Mouse (Mus musculus) Patski (cell line): ENCODE results near the gene AL732309.1. TPM values are rescaled to one million over a fixed set of nuclear protein-coding genes. Genes with fewer than 3 reads are reported as not detected.
A peak's percentile ranks its signal among the peaks of the same experiment; 100 is the strongest.

Experiments used
- ATAC-seq: fragments of 100-300 bp; one replicate; pipeline ENCODE4 v1.8.0; 2021
- CTCF ChIA-PET: fragments of 350-600 bp; sonication (Branson Sonifier 250); formaldehyde crosslinking; loops from one replicate; lab custom pipeline; 2022; ENCODE audit warnings: inconsistent platforms; lab: Charles Lee
- POLR2A ChIA-PET: fragments of 350-600 bp; sonication (Branson Sonifier 250); formaldehyde crosslinking; loops from one replicate; lab custom pipeline; 2022; ENCODE audit warnings: antibody characterized with exemption, inconsistent platforms; lab: Charles Lee
- DNase-seq: peaks from one replicate; pipeline ENCODE4 v3.0.0-alpha.2; 2011; ENCODE audit warnings: low read depth, low spot score
- H3K27me3 ChIP-seq: fragments of 371-371 bp; one replicate; pipeline ENCODE4 v1.5.1; 2021
- CTCF ChIP-seq: fragments of 100-300 bp; IDR thresholded peaks from one replicate; pipeline ENCODE4 v1.5.1; 2021
- in situ Hi-C: fragments of 300-500 bp; cut with MboI; formaldehyde crosslinking; loops from 3 replicates; pipeline ENCODE4 v1.11.1; 2018; ENCODE audit warnings: low pct_unique_long_range_greater_than_20kb, mixed read lengths
- polyA plus RNA-seq: library from polyadenylated mRNA; unstranded; gene quantifications from one replicate; pipeline ENCODE4 v1.2.3, GENCODE M21; 2021

The AL732309.1 gene
- polyA plus RNA-seq, 1 experiment from 2014 or later, result 5.0 TPM

GRCm38 (mm10) chr2:25210686-25211085, 36.0 kb downstream of the AL732309.1 start:
- ATAC-seq (no peak), DNase-seq (no peak)
- in situ Hi-C loops, result no loop called here
- TF ChIP-seq CTCF, result no peak
- ChIA-PET POLR2A (interaction anchor here (0.6 to 1.4 kb wide), 5 partner anchors 9 to 261 kb away, joined by 3 to 5 read pairs (median 3); partner anchors contain the start of genes Tor4a, Tubb4b and Zmynd19), CTCF (interaction anchor here (1.2 to 2.6 kb wide), 5 partner anchors 10 to 19 kb away, joined by 3 to 14 read pairs (median 5); partner anchors contain the start of gene Tor4a)
- no peaks in the 10 kb centered on the region for H3K27me3 ChIP-seq

DNA sequence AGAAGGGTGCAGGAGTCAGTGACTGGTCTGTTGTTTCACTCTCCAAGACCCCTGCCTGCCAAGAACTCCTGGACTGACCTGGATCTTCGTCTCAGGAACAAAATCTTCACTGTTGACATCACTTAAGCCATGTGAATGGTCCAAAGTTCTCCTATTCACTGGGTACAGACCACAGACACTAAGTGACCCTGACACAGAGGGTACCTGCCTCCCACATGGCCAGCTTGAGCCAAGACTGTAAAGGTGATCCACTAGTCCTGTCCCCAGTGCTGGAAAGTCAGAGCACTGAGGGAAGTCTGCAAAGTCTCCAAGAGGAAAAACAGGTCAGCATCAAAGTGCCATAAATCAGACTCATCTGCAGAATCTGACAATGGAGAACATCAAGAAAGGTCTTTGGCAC, 39.1 kb downstream of the AL732309.1 start:
- DNase-seq (no peak), ATAC-seq (no peak)
- in situ Hi-C loops, result no loop called here
- no peaks in the 10 kb centered on the region for H3K27me3 ChIP-seq
- ChIA-PET POLR2A (no interaction called here), CTCF (interaction anchor here (2.4 to 6.6 kb wide), 2 partner anchors 11 to 20 kb away, joined by 6 to 29 read pairs; partner anchors contain the start of gene Tor4a)
- no peak for TF ChIP-seq CTCF

DNA sequence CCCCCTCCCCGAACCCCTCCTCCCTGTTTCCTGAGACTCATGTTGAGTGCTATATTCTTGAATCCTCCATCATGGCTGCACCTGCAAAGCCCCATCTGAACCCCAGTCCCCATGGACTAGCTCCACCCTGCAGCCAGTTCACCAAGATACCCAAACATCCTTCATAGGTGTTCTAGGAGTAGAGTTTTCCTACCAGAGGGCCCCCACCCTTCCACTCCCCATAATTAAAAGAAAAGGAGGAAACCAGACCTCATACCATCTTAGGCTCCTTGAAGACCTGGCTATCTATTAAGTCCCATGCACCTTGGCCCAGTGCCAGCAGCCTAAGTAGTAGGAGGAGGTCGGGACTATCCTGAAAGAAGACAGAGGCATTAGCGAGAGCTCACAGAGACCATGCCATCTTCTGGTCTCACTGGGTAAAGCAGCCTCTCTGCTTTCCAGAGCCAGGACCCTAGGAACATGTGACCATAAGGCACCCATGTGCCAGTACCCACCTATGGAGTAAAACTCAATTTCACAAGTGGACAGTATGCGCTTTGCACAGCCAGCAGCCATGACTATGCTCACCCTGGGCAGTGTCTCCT, 42.9 kb downstream of the AL732309.1 start:
- in situ Hi-C loops, result no loop called here
- no peak for ATAC-seq
- TF ChIP-seq CTCF, result no peak
- ChIA-PET POLR2A (interaction anchor here (0.6 kb wide), 1 partner anchor 116 kb away, joined by 3 read pairs; no protein-coding TSS in a partner anchor), CTCF (interaction anchor here (1.4 to 6.6 kb wide), 3 partner anchors 9 to 24 kb away, joined by 3 to 29 read pairs (median 9); no protein-coding TSS in a partner anchor)
- no peak for DNase-seq
- H3K27me3 ChIP-seq, result no peaks in the 10 kb centered on the region

DNA sequence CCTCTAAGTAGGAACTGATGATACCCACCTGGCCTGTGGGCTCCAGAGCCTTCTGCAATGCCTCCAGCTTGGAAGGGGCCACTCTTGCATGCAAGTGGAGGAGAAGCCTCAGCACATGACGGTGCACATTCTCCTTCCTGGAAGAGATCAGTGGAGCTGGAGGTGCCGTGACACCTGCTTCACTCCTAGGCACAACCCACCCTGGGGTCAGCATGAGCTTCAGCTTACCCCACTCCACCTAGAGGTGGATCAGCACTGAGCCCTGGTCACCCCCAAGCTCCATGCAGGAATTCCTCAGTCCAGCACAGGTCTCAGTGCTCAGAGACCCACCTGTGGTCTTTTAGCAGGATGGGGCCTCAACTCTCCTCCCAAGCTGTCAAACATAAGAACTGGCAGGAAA, 46.0 kb downstream of the AL732309.1 start:
- POLR2A ChIA-PET, result no interaction called here
- CTCF ChIA-PET, result no interaction called here
- DNase-seq (no peak), ATAC-seq (no peak)
- no peaks in the 10 kb centered on the region for H3K27me3 ChIP-seq
- in situ Hi-C loops, result no loop called here
- TF ChIP-seq CTCF, result no peak

DNA sequence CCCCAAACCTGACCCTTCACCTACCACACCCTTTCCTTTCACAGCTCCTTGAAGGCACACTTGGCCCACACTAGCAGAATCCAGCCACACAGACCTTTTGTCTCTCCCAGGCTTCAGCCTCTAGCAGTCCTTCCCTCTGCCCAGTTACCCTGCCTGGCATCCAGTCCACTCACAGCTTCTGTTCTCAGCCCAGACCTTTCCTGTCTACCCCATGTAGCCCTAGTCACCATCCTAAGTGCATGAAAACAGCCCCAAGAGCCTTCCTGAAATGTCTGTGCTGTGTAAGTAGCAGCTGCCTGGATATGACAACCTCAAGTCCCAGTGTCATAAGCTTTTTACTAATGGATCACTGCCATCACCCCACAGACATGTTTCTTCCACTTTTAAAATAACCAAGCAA, 48.7 kb downstream of the AL732309.1 start:
- CTCF ChIA-PET, result interaction anchor here (0.9 to 2.1 kb wide), 5 partner anchors 11 to 75 kb away, joined by 3 to 16 read pairs (median 5); partner anchors contain the start of genes Anapc2 and Ssna1
- in situ Hi-C loops, result no loop called here
- DNase-seq, result no peak
- TF ChIP-seq CTCF, result no peak
- POLR2A ChIA-PET, result interaction anchor here (0.8 to 1.2 kb wide), 2 partner anchors 12 to 29 kb away, joined by 3 to 13 read pairs; no protein-coding TSS in a partner anchor
- ATAC-seq, result no peak
- no peaks in the 10 kb centered on the region for H3K27me3 ChIP-seq

DNA sequence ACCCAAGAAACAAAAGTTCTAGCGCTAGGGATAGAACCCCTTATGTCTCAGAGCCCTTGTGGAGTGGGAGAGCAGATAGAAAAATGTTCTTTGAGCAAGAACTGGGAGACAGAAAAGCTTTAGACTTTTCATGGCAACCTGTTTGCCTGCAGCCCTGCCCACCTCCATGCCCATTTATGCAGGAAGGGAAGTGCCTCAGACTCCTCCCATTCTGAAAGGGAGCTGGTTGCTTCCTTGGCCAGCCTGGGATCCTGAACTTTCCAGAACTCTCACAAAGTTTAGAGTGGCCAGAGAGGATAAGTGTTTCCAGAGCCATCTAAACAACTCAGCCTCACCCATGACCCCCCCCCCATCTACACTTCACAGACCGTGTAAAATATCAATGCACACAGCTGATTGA, 49.5 kb downstream of the AL732309.1 start:
- no peak for DNase-seq
- POLR2A ChIA-PET, result interaction anchor here (0.8 to 1.2 kb wide), 3 partner anchors 13 to 30 kb away, joined by 3 to 13 read pairs (median 3); no protein-coding TSS in a partner anchor
- CTCF ChIA-PET, result interaction anchor here (0.9 to 2.1 kb wide), 5 partner anchors 10 to 76 kb away, joined by 3 to 16 read pairs (median 6); partner anchors contain the start of genes Anapc2 and Ssna1
- no peak for TF ChIP-seq CTCF
- no peaks in the 10 kb centered on the region for H3K27me3 ChIP-seq
- no peak for ATAC-seq
- in situ Hi-C loops, result no loop called here

GRCm38 (mm10) chr2:25196172-25196954, 50.3 kb downstream of the AL732309.1 start, which contains the start of gene Tor4a:
Gene Tor4a, minus strand, starts transcription at chr2:25196886.
- ATAC-seq (peak; percentile 10), DNase-seq (no peak)
- ChIA-PET POLR2A (interaction anchor here (0.9 kb wide), 1 partner anchor 14 kb away, joined by 3 read pairs; no protein-coding TSS in a partner anchor), CTCF (interaction anchor here (1.1 to 2.1 kb wide), 4 partner anchors 10 to 76 kb away, joined by 5 to 16 read pairs (median 6); partner anchors contain the start of genes Anapc2 and Ssna1)
- TF ChIP-seq CTCF, result no peak
- in situ Hi-C loops, result no loop called here
- no peaks in the 10 kb centered on the region for H3K27me3 ChIP-seq

- no peak for ATAC-seq
- ChIA-PET CTCF (interaction anchor here (2.0 to 2.2 kb wide), 4 partner anchors 8 to 77 kb away, joined by 6 to 25 read pairs (median 12); partner anchors contain the start of genes Anapc2 and Ssna1), POLR2A (interaction anchor here (1.1 to 1.7 kb wide), 2 partner anchors 32 kb away, joined by 3 to 4 read pairs; no protein-coding TSS in a partner anchor)
- no peak for DNase-seq
- no peak for TF ChIP-seq CTCF
- in situ Hi-C loops, result no loop called here
- H3K27me3 ChIP-seq, result no peaks in the 10 kb centered on the region
Measured at GRCm38 (mm10) chr2:25195211-25196156, 51.2 kb downstream of the AL732309.1 start.

Other genes starting within 250 kb of the AL732309.1 start
- gene Nsmf, start 192.5 kb downstream of the AL732309.1 start, polyA plus RNA-seq, result 120 TPM
- gene Entpd8, start 166.6 kb downstream of the AL732309.1 start, polyA plus RNA-seq, result not detected
- gene Noxa1, start 151.7 kb downstream of the AL732309.1 start, polyA plus RNA-seq, result not detected
- 0.12 TPM for gene Nrarp, start 66.1 kb downstream of the AL732309.1 start, polyA plus RNA-seq
- 7.0 TPM for gene Tor4a, start 50.0 kb downstream of the AL732309.1 start, polyA plus RNA-seq
- gene Nelfb, start 35.4 kb downstream of the AL732309.1 start, polyA plus RNA-seq, result 75.7 TPM
- gene Stpg3, start 32.2 kb downstream of the AL732309.1 start, polyA plus RNA-seq, result 0.06 TPM
- gene Fam166a, start 28.1 kb downstream of the AL732309.1 start, polyA plus RNA-seq, result 0.32 TPM
- gene Tubb4b, start 22.2 kb downstream of the AL732309.1 start, polyA plus RNA-seq, result 298 TPM
- gene Slc34a3, start 12.5 kb downstream of the AL732309.1 start, polyA plus RNA-seq, result not detected
- gene Rnf224, start 10.1 kb downstream of the AL732309.1 start, polyA plus RNA-seq, result not detected
- 0.09 TPM for gene Rnf208, start 4.6 kb downstream of the AL732309.1 start, polyA plus RNA-seq
- gene Cysrt1, start 4.4 kb downstream of the AL732309.1 start, polyA plus RNA-seq, result not detected
- gene Tmem203, start 8.6 kb upstream of the AL732309.1 start, polyA plus RNA-seq, result 26.3 TPM
- gene Tprn, start 15.8 kb upstream of the AL732309.1 start, polyA plus RNA-seq, result 110 TPM
- gene Ssna1, start 25.6 kb upstream of the AL732309.1 start, polyA plus RNA-seq, result 75.4 TPM
- 99.7 TPM for gene Anapc2, start 25.6 kb upstream of the AL732309.1 start, polyA plus RNA-seq
- not detected for gene Tmem210, start 41.3 kb upstream of the AL732309.1 start, polyA plus RNA-seq
- not detected for gene Lrrc26, start 43.1 kb upstream of the AL732309.1 start, polyA plus RNA-seq
- gene Grin1, start 72.3 kb upstream of the AL732309.1 start, polyA plus RNA-seq, result 0.08 TPM
- 75.5 TPM for gene Man1b1, start 85.5 kb upstream of the AL732309.1 start, polyA plus RNA-seq
- gene Dpp7, start 109.5 kb upstream of the AL732309.1 start, polyA plus RNA-seq, result 58.3 TPM
- gene Uap1l1, start 118.8 kb upstream of the AL732309.1 start, polyA plus RNA-seq, result 108 TPM
- 11.4 TPM for gene Sapcd2, start 125.5 kb upstream of the AL732309.1 start, polyA plus RNA-seq
- gene Entpd2, start 149.0 kb upstream of the AL732309.1 start, polyA plus RNA-seq, result 0.10 TPM
- 249 TPM for gene Npdc1, start 152.5 kb upstream of the AL732309.1 start, polyA plus RNA-seq
- gene Fut7, start 176.4 kb upstream of the AL732309.1 start, polyA plus RNA-seq, result 0.09 TPM
- gene Abca2, start 181.8 kb upstream of the AL732309.1 start, polyA plus RNA-seq, result 98.6 TPM
- 1.0 TPM for gene Clic3, start 210.0 kb upstream of the AL732309.1 start, polyA plus RNA-seq
- 23.3 TPM for gene Paxx, start 214.2 kb upstream of the AL732309.1 start, polyA plus RNA-seq
- 33.6 TPM for gene Ptgds, start 223.2 kb upstream of the AL732309.1 start, polyA plus RNA-seq
- not detected for gene Lcn12, start 247.0 kb upstream of the AL732309.1 start, polyA plus RNA-seq